Mouse (Mus musculus) central nervous system, embryonic 11.5 days (tissue): ENCODE results near the gene Gm14137. TPM values are rescaled to one million over a fixed set of nuclear protein-coding genes. Genes with fewer than 3 reads are reported as not detected.

Experiments
- polyA plus RNA-seq: library from polyadenylated mRNA; depleted of rRNA; stranded (reverse); fragments of >200 nt; gene quantifications from 2 replicates; pipeline ENCODE4 v1.2.3, GENCODE M21; 2012; rRNA removed

The Gm14137 gene
- 0.02 TPM in 1 of 2 replicates, not detected in the other for polyA plus RNA-seq

GRCm38 (mm10) chr2:119173991-119174651, at the start of gene Gm14137:
Gm14137 (plus strand) TSS chr2:119174509.

DNA sequence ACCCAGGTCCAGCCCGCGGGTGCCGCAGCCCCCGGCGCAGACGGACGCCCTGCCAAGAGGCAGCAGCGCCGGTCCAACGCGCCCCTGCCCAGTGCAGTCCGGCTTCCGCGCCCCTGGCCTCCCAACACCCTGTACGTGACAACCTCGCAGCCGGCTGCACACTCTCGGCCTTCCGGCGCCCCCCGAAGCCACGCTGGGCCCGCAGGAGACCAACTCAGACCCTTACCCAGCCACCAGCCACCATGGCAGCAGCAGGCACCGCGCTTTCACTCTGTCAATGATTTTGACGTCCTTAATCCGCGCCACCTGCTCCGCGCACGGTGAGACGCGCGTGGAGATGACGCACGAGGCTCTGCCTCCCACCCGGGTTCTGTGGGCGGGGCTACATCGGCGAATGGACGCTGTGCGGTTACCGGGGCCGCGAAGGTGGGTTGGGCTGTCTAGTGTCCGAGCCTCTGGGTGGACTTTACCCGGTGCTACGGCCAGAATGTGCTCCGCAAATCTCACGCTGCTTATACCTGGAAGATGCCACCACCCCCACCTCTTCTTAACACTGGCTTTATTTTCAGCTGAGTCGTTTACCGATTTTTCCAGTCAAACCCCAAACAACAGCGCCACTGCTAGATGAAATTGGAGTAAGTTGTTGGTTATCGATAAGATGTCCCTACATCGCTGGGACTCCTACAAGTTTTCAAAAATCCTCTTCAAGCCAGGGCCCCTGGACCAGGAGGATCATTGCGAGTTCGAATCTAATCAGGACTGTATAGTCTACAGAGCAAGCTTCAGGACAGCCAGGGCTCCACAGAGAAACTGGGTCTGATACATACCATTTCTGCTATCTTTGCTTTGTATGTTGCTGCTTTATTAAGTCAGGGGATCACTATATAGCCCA, 17.4 kb upstream of the Gm14137 start, which contains the start of gene Rmdn3:
Gene Rmdn3, minus strand, starts transcription at position 354 of the 892 bp plus-strand sequence.

GRCm38 (mm10) chr2:119166901-119167865, 7.1 kb upstream of the Gm14137 start, which contains the start of gene Gchfr:
Gchfr (plus strand) TSS chr2:119167773.

GRCm38 (mm10) chr2:119208344-119209175, 34.3 kb downstream of the Gm14137 start, which contains the start of the genes Zfyve19 and Dnajc17:
Zfyve19 (plus strand) TSS chr2:119208617.
Dnajc17 (minus strand) TSS chr2:119208795.

Other genes with a start within 250 kb of the Gm14137 start
- gene Chst14, start 248.0 kb upstream of the Gm14137 start, polyA plus RNA-seq = 13.0 and 24.4 TPM in 2 replicates
- gene Ccdc32, start 145.1 kb upstream of the Gm14137 start, polyA plus RNA-seq = 15.2 and 18.8 TPM in 2 replicates
- gene Rpusd2, start 139.7 kb upstream of the Gm14137 start, polyA plus RNA-seq = 9.2 and 10.1 TPM in 2 replicates
- 10.9 and 14.5 TPM in 2 replicates for gene Knl1, start 127.4 kb upstream of the Gm14137 start, polyA plus RNA-seq
- gene Rad51, start 61.7 kb upstream of the Gm14137 start, polyA plus RNA-seq = 52.8 and 53.0 TPM in 2 replicates
- 32.3 and 40.1 TPM in 2 replicates for gene Rmdn3, start 17.5 kb upstream of the Gm14137 start, polyA plus RNA-seq
- gene Gchfr, start 6.7 kb upstream of the Gm14137 start, polyA plus RNA-seq = 1.8 and 3.3 TPM in 2 replicates
- gene Zfyve19, start 34.1 kb downstream of the Gm14137 start, polyA plus RNA-seq = 42.1 and 53.1 TPM in 2 replicates
- gene Dnajc17, start 34.3 kb downstream of the Gm14137 start, polyA plus RNA-seq = 35.0 and 61.3 TPM in 2 replicates
- 0.06 TPM in 1 of 2 replicates, not detected in the other for gene Ppp1r14d, start 55.4 kb downstream of the Gm14137 start, polyA plus RNA-seq
- 1.6 and 2.7 TPM in 2 replicates for gene Spint1, start 62.9 kb downstream of the Gm14137 start, polyA plus RNA-seq
- gene Rhov, start 96.8 kb downstream of the Gm14137 start, polyA plus RNA-seq = 0.98 and 1.7 TPM in 2 replicates
- gene Vps18, start 114.2 kb downstream of the Gm14137 start, polyA plus RNA-seq = 14.3 and 16.2 TPM in 2 replicates
- 4.0 and 5.0 TPM in 2 replicates for gene Dll4, start 151.3 kb downstream of the Gm14137 start, polyA plus RNA-seq
- 0.59 and 1.0 TPM in 2 replicates for gene Chac1, start 176.7 kb downstream of the Gm14137 start, polyA plus RNA-seq